In the genomic region with DNA sequence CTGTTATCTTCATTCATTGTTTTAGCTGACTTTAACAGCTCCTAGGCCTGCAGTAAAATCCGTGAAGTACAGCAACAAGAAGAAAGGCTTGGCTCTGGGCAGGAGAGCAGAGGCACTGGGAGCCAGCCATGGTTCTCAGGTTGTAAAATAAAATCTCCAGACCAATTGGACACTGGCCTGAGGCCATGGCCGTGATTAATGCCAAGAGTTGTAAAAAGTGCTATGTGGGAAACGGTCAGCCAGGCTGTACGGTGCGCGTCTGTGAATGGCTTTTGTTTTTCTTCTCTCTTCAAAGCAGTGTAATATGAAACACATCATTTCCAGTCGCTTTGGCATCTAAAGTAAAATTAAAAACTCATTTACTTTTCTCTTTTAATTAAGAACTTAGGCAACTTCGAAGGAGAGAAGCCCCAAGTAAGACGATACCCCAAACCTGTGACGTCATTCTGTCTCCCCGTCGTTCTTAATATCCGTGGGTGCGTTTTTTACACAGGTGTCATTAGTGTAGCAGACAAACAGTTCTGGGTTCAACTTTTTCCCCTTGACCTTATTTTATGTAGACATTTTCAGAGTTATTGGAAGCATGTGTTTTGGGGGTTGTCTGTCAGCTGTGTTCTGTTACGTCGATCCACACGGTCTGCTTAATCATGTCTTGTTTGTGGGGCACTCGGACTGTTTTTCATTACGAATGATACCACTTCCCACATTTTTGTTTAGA, we compare ENCODE assay signal across 8 mouse cellular contexts. TPM values are rescaled to one million over a fixed set of nuclear protein-coding genes. Genes with fewer than 3 reads are reported as not detected.
DNase-seq lines count a peak whose midpoint lies in the region; ATAC-seq lines count a peak whose summit lies in the region.

No protein-coding gene starts in this region.

- H3K4me1 ChIP-seq in intestine, embryonic 16.5 days (ENCODE audit: control insufficient read depth, insufficient read depth, low read length): peaks cover 20% of the 10 kb centered on the region

- H3K4me3 ChIP-seq in intestine, embryonic 16.5 days (ENCODE audit: low read length): no peak overlapping the region

- peak; percentile 51 for ATAC-seq in intestine, embryonic 16.5 days

- intact Hi-C loops in heart, postnatal 25 days (cut with DNase I): no loop called here

- no peaks in the 10 kb centered on the region for H3K9me3 ChIP-seq in intestine, embryonic 16.5 days (ENCODE audit: control insufficient read depth, low read length)

- H3K27me3 ChIP-seq in intestine, embryonic 16.5 days (replicated peaks; ENCODE audit: control insufficient read depth, insufficient read depth, low read length): no peaks in the 10 kb centered on the region

- H3K9ac ChIP-seq in intestine, embryonic 16.5 days (ENCODE audit: low read depth, low read length): no peak overlapping the region

- peak overlapping the region; percentile 66 for H3K27ac ChIP-seq in intestine, embryonic 16.5 days (ENCODE audit: low read length)

- WGBS in intestine, embryonic 16.5 days: 49% methylated on average over 19 of the region's 19 CpGs

- DNase-seq in heart, adult 11 months: peak; percentile 89
- DNase-seq in heart, postnatal 25 days (ENCODE audit: low spot score): no peak
- DNase-seq in cerebellum, adult 8-10 months: peak; percentile 73
- peak; percentile 81 for DNase-seq in gastrocnemius, postnatal 10 days
- peak; percentile 35 for DNase-seq in lung, postnatal 14 days
- DNase-seq in spleen, postnatal 10 days (ENCODE audit: low spot score in 2 of 2): no peak
- no peak for DNase-seq in right cerebral cortex, adult 2 months (ENCODE audit: low spot score in 2 of 2)

- H3K36me3 ChIP-seq in intestine, embryonic 16.5 days (ENCODE audit: control insufficient read depth, insufficient read depth, low read length): no peaks in the 10 kb centered on the region

- H3K4me2 ChIP-seq in intestine, embryonic 16.5 days (ENCODE audit: low read depth, low read length): peak overlapping the region; percentile 43

RNA-seq across cellular contexts. Expression of a gene that starts 11.6 kb away (rescaled TPM):
- total RNA-seq in heart, postnatal 25 days (2021): 10 to 100 TPM; 27.1 to 29.3 TPM
- 10 to 100 TPM; 13.6 to 21.0 TPM for total RNA-seq in gastrocnemius, postnatal 10 days (2021)
- 20.8 and 21.5 TPM in 2 replicates for polyA plus RNA-seq in intestine, embryonic 16.5 days (2015; fragmentation: Nextera tagmentation; extraction: Ambion mirVana)

Comparison
In these comparisons a context has a peak if more than half of its experiments do, and no peak if none do; other contexts are left out.
1. DNase-seq: peak in heart, adult 11 months (single experiment), cerebellum, adult 8-10 months (single experiment), gastrocnemius, postnatal 10 days (single experiment) and lung, postnatal 14 days (single experiment); none in heart, postnatal 25 days (single experiment), spleen, postnatal 10 days (0 of 2) and right cerebral cortex, adult 2 months (0 of 2).